Mouse (Mus musculus) spleen, adult 2 months (tissue): Measurements from ENCODE around the gene Pycard. TPM values are rescaled to one million over a fixed set of nuclear protein-coding genes. Genes with fewer than 3 reads are reported as not detected.

Experiments
- DNase-seq, 2 experiments: peaks; one replicate each; pipeline versions ENCODE4 v3.0.0 to v3.0.0-alpha.2; 2012 to 2021; ENCODE audit warnings: low spot score in 2 of 2, low read depth in 1 of 2
- H3K27ac ChIP-seq: fragments of 200-500 bp; 2 replicates; pipeline ENCODE4 v1.5.1; 2012; ENCODE audit warnings: low read length, inconsistent platforms; ENCODE audit not compliant: insufficient read depth
- H3K27me3 ChIP-seq: fragments of 200-500 bp; 2 replicates; pipeline ENCODE4 v1.6.1; 2012; ENCODE audit warnings: mild to moderate bottlenecking, moderate library complexity, low read length, inconsistent platforms; ENCODE audit not compliant: control insufficient read depth, insufficient read depth
- H3K36me3 ChIP-seq: fragments of 200-500 bp; 2 replicates; pipeline ENCODE4 v1.6.1; 2012; ENCODE audit warnings: mild to moderate bottlenecking, low read length, inconsistent platforms; ENCODE audit not compliant: control insufficient read depth, insufficient read depth
- H3K4me1 ChIP-seq: fragments of 200-500 bp; 2 replicates; pipeline ENCODE4 v1.6.1; 2011; ENCODE audit warnings: inconsistent platforms; ENCODE audit not compliant: control insufficient read depth, insufficient read depth, insufficient read length
- H3K4me3 ChIP-seq: fragments of 200-500 bp; 2 replicates; pipeline ENCODE4 v1.5.1; 2011; ENCODE audit warnings: mild to moderate bottlenecking, inconsistent platforms; ENCODE audit not compliant: insufficient read depth, insufficient read length; ENCODE audit errors: extremely low read depth
- CTCF ChIP-seq: fragments of 200-500 bp; IDR thresholded peaks from 2 replicates; pipeline ENCODE4 v1.5.1; 2011; ENCODE audit warnings: mild to moderate bottlenecking, inconsistent platforms; ENCODE audit not compliant: insufficient read depth, insufficient read length, insufficient replicate concordance; ENCODE audit errors: extremely low read depth
- POLR2A ChIP-seq: fragments of 200-500 bp; IDR thresholded peaks from 2 replicates; pipeline ENCODE4 v1.6.1; 2011; ENCODE audit warnings: low read depth, low read length, inconsistent platforms
- WGBS: fragments of 180-500 bp; shearing (Covaris S2); methylation state at CpG from one replicate; pipeline ENCODE4 v1.1.7; 2018; 5-methylcytosine and 5-hydroxymethylcytosine counted together
- polyA plus RNA-seq: library from polyadenylated mRNA; depleted of rRNA; stranded (reverse); fragments of >200 nt; gene quantifications from 2 replicates; pipeline ENCODE4 v1.2.3, GENCODE M21; 2012

Gene Pycard
- polyA plus RNA-seq, 1 experiment, result 100 TPM

GRCm38 (mm10) chr7:128013116-128013515 lies 19.4 kb upstream of the Pycard start:
- no peak overlapping the region for H3K4me3 ChIP-seq
- no peaks in the 10 kb centered on the region for H3K36me3 ChIP-seq
- TF ChIP-seq POLR2A (no peak), CTCF (no peak)
- no peak overlapping the region for H3K27ac ChIP-seq
- 0 out of 2 replicates have a peak, but pooled peaks cover 1% of the 10 kb centered on the region for H3K27me3 ChIP-seq
- no peaks in the 10 kb centered on the region; the same call in 1 of the 2 replicates for H3K4me1 ChIP-seq
- WGBS, result 74% methylated on average over 13 of the region's 13 CpGs
- no peak for DNase-seq

DNA sequence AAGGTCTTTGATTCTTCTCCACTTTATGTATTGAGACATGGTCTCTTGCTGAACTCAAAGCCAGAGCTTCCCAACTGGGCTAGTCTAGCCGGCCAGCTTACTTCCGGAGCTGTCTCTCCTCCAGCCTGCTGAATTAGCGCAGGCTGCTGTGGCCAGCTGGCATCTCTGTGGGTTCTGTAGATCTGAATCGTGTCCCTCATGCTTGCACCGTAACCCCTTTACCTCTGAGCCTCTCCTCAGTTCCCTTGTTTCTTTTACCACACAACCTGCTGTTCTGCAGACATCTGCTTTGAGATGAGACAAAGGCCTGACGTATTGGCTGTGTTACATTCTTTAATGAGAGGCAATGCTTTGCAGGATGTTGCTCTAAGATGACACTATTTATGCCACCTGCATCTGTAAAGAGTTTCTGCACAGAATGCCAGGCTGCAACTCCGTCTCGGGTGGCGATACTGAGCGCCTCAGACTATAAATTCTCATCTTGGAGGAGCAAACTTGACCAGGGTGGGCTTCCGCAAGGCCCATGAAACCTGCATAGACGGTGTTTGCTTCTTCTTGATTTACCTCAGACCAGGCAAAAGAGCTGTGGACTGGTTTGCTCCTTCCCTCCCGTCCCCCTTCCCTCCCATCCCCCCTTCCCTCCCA lies 18.6 kb upstream of the Pycard start:
- TF ChIP-seq POLR2A (no peak), CTCF (no peak)
- 72% methylated on average over 13 of the region's 13 CpGs for WGBS
- no peak for DNase-seq

DNA sequence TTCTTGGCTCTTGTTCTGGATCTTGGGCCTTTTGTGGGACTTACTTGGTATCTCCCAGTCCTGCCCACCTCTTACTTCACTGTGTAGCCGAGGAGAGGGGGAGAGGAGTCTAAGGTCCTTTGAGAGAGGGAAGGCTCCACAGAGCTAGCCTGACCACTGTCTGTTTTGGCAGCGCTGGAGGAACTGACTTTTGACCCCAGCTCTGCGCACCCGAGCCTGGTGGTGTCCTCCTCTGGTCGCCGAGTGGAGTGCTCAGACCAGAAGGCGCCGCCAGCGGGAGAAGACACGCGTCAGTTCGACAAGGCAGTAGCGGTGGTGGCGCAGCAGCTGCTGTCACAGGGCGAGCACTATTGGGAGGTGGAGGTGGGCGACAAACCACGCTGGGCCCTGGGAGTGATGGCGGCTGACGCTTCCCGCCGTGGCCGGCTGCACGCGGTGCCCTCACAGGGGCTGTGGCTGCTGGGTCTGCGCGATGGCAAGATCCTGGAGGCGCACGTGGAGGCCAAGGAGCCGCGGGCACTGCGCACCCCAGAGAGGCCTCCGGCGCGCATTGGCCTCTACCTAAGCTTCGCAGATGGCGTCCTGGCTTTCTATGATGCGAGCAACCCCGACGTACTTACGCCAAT lies 16.2 kb upstream of the Pycard start:
- H3K27me3 ChIP-seq, result 0 out of 2 replicates have a peak, but pooled peaks cover 1% of the 10 kb centered on the region
- no peak overlapping the region for H3K4me3 ChIP-seq
- no peak for DNase-seq
- WGBS, result 92% methylated on average over 40 of the region's 40 CpGs
- no peaks in the 10 kb centered on the region for H3K36me3 ChIP-seq
- H3K4me1 ChIP-seq, result no peaks in the 10 kb centered on the region; the same call in 1 of the 2 replicates
- no peak for TF ChIP-seq POLR2A
- TF ChIP-seq CTCF, result no peak
- H3K27ac ChIP-seq, result no peak overlapping the region

More for the DNA sequence above, 18.6 kb upstream of the Pycard start:
- Histone ChIP-seq H3K4me1 (no peaks in the 10 kb centered on the region; the same call in 1 of the 2 replicates), H3K27ac (no peak overlapping the region), H3K27me3 (0 out of 2 replicates have a peak, but pooled peaks cover 1% of the 10 kb centered on the region), H3K4me3 (no peak overlapping the region), H3K36me3 (no peaks in the 10 kb centered on the region)

GRCm38 (mm10) chr7:128006193-128006592 lies 12.5 kb upstream of the Pycard start:
- 0 out of 2 replicates have a peak, but pooled peaks cover 1% of the 10 kb centered on the region for H3K27me3 ChIP-seq

GRCm38 (mm10) chr7:128004487-128005362 lies 11.1 kb upstream of the Pycard start:
- no peaks in the 10 kb centered on the region; the same call in 1 of the 2 replicates for H3K4me1 ChIP-seq
- no peak overlapping the region for H3K27ac ChIP-seq
- no peak for TF ChIP-seq POLR2A
- TF ChIP-seq CTCF, result no peak
- WGBS, result 79% methylated on average over 35 of the region's 35 CpGs
- DNase-seq, result no peak
- no peaks in the 10 kb centered on the region for H3K36me3 ChIP-seq
- H3K27me3 ChIP-seq, result no peaks in the 10 kb centered on the region
- no peak overlapping the region for H3K4me3 ChIP-seq

More at GRCm38 (mm10) chr7:128006193-128006592, 12.5 kb upstream of the Pycard start:
- 88% methylated on average over 7 of the region's 7 CpGs for WGBS
- H3K4me1 ChIP-seq, result no peaks in the 10 kb centered on the region
- H3K27ac ChIP-seq, result no peak overlapping the region
- H3K36me3 ChIP-seq, result no peaks in the 10 kb centered on the region
- no peak for DNase-seq
- H3K4me3 ChIP-seq, result no peak overlapping the region
- TF ChIP-seq CTCF, result no peak
- TF ChIP-seq POLR2A, result no peak

DNA sequence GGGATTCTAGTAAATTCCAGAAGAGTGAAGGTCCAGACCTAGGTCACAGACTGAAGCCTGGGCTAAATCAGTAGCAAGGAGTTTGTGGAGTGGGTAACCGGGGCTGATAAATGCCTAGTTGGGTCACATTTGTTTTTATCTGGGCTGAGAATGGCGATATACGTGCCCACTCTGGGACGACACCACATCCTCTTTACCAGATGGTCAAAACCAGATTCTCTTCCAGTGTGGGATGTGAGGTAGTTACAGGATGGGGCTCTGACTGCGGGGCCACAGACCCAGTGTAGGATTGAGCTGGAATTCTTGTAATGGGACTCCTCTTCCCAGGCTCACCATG lies 10.5 kb upstream of the Pycard start:
- Histone ChIP-seq H3K4me1 (no peaks in the 10 kb centered on the region; the same call in 1 of the 2 replicates), H3K27me3 (no peaks in the 10 kb centered on the region), H3K27ac (no peak overlapping the region), H3K36me3 (no peaks in the 10 kb centered on the region), H3K4me3 (no peak overlapping the region)
- DNase-seq, result no peak
- WGBS, result 47% methylated on average over 5 of the region's 5 CpGs
- TF ChIP-seq POLR2A (no peak), CTCF (no peak)

- H3K27me3 ChIP-seq, result no peaks in the 10 kb centered on the region
- no peak within 1 kb of the TSS for H3K4me3 ChIP-seq
- TF ChIP-seq POLR2A, result no peak
- TF ChIP-seq CTCF, result no peak
- WGBS, result 88% methylated on average over 2 of the region's 2 CpGs
- no peak within 1 kb of the TSS for H3K27ac ChIP-seq
- H3K4me1 ChIP-seq, result no peaks in the 10 kb centered on the region; the same call in 1 of the 2 replicates
- no peaks in the 10 kb centered on the region for H3K36me3 ChIP-seq
- DNase-seq, result no peak
These were observed 10.0 kb upstream of the Pycard start, which contains the start of gene Trim72 for GRCm38 (mm10) chr7:128003688-128004087. Trim72 (plus strand) TSS chr7:128003949.
